Mouse (Mus musculus) liver, adult 2 months (tissue): ENCODE data around the gene Abtb1.

Experiments
- CTCF ChIP-seq: fragments of 200-500 bp; IDR thresholded peaks from 2 replicates; pipeline ENCODE4 v1.5.1; 2011; ENCODE audit warnings: low read depth, low read length, control low read depth
- POLR2A ChIP-seq: fragments of 200-500 bp; IDR thresholded peaks from 2 replicates; pipeline ENCODE4 v1.6.1; 2011; ENCODE audit warnings: low read length, control low read depth; ENCODE audit not compliant: insufficient read depth; ENCODE audit errors: extremely low read depth

GRCm38 (mm10) chr6:88804966-88805577 lies 36.7 kb downstream of the Abtb1 start:
- TF ChIP-seq POLR2A, result no peak
- TF ChIP-seq CTCF, result no peak
